Mouse (Mus musculus) cerebellum, adult 2 months (tissue): ENCODE measurements at regions not wholly inside any gene's neighbourhood (a gene's known extent, or its start where the extent isn't known, plus 50 kb on each side); places are given as distances from the start of the nearest gene placed in this dataset.

Experiments
- CTCF ChIP-seq: fragments of 200-500 bp; IDR thresholded peaks from 2 replicates; pipeline ENCODE4 v1.5.1; 2011; ENCODE audit warnings: low read depth, mild to moderate bottlenecking, control low read depth, low read length, moderate library complexity, borderline replicate concordance; ENCODE audit not compliant: insufficient read depth
- POLR2A ChIP-seq: fragments of 200-500 bp; IDR thresholded peaks from 2 replicates; pipeline ENCODE4 v1.6.1; 2011; ENCODE audit warnings: low read length, control low read depth, borderline replicate concordance; ENCODE audit not compliant: insufficient read depth

DNA sequence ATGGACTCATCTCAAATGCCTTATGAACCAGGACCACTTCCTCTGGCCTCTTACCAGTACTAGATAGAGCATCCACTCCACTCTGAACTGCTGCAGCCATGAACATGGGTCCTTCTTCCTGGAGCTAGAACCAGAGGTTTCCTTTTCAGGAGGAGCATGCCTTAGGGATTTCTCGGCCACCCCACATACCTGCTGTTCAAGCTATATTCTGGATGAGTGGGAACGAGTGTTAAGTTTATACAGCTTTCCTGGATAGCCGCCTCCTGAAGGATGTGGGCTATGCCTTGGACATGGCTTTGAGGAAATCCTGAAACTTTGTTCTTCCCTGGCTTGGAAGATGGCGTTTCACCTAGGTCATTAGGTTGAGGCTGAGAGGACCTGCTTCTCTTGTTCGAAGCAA lies 91.8 kb downstream of the Tmem200c start:
- no peak for TF ChIP-seq CTCF
- no peak for TF ChIP-seq POLR2A
